Mouse (Mus musculus) embryonic facial prominence, embryonic 10.5 days (tissue): ENCODE measurements around the gene Focad. TPM values are rescaled to one million over a fixed set of nuclear protein-coding genes. Genes with fewer than 3 reads are reported as not detected.

Experiments
- DNase-seq: peaks from one replicate; pipeline ENCODE4 v3.0.0-alpha.2; 2017; ENCODE audit warnings: low spot score
- H3K27ac ChIP-seq: fragments of 300-500 bp; sonication (generic); replicated peaks from 2 replicates; pipeline ENCODE4 v1.5.1; 2016; ENCODE audit warnings: mild to moderate bottlenecking
- H3K27me3 ChIP-seq: fragments of 300-500 bp; sonication (generic); replicated peaks from 2 replicates; pipeline ENCODE4 v1.6.1; 2016; ENCODE audit warnings: low read depth, mild to moderate bottlenecking; ENCODE audit not compliant: poor library complexity, severe bottlenecking
- H3K36me3 ChIP-seq: fragments of 300-500 bp; sonication (generic); replicated peaks from 2 replicates; pipeline ENCODE4 v1.6.1; 2016; ENCODE audit warnings: mild to moderate bottlenecking, moderate library complexity
- H3K4me1 ChIP-seq: fragments of 300-500 bp; sonication (generic); 2 replicates; pipeline ENCODE4 v1.6.1; 2016
- H3K4me3 ChIP-seq: fragments of 300-500 bp; sonication (generic); 2 replicates; pipeline ENCODE4 v1.5.1; 2016; ENCODE audit warnings: mild to moderate bottlenecking, moderate library complexity
- H3K9me3 ChIP-seq: fragments of 300-500 bp; sonication (generic); 2 replicates; pipeline ENCODE4 v1.6.1; 2016; ENCODE audit warnings: mild to moderate bottlenecking
- WGBS: fragments of 180-500 bp; shearing (Covaris S2); methylation state at CpG from one replicate; pipeline ENCODE4 v1.1.7; 2016; 5-methylcytosine and 5-hydroxymethylcytosine counted together
- polyA plus RNA-seq: library from polyadenylated mRNA; unstranded; fragments of >200 nt; fragmentation: Nextera tagmentation; extraction: Ambion mirVana; gene quantifications from 2 replicates; pipeline ENCODE4 v1.2.1, GENCODE M21; 2016

Focad gene
- polyA plus RNA-seq, 1 experiment from 2014 or later: 15.0 TPM

DNA sequence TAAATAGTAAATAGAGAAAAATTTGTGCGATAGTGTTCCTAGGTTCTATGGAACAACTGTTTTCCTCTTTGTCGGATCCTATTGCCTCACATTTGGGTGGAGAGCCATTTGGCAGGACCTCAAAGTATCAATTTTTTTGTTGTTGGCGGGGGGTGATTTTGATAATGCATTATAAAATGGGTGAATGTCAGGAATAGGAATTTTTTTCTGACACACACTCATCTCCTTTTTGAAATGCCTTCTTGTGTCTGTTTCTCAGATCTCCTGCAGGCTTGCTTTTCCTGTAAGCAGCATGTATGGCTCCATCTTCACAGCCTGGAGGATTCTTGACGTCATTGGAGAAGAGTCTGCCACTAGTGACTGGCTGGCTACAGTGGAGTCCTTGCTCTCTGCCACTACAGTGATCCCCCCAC lies 102.1 kb downstream of the Focad start:
- H3K27me3 ChIP-seq: no peaks in the 10 kb centered on the region
- H3K27ac ChIP-seq: no peak overlapping the region
- WGBS: 87% methylated on average over 4 of the region's 4 CpGs
- DNase-seq: no peak
- no peaks in the 10 kb centered on the region for H3K36me3 ChIP-seq
- H3K4me1 ChIP-seq: no peaks in the 10 kb centered on the region
- H3K9me3 ChIP-seq: no peaks in the 10 kb centered on the region
- H3K4me3 ChIP-seq: no peak overlapping the region

DNA sequence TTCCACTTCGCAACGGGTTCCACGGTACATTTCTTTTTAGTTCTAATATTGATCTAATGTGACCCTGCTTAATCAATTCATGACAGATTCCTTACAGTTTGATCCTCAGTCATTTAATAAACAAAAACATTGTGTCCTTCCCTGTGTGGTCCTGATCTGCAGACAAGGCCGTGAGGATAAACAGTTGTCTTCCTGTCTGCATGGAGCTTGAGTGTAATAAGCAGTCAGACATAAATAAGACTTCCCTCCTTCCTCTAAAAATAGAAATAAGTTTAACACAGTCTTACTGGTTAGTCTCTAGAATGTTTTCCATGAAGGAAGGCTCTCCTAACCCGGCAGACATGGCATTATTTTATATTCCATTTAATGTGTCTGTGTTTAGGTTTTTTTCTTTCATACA lies 102.8 kb downstream of the Focad start:
- Histone ChIP-seq H3K4me1 (no peaks in the 10 kb centered on the region), H3K27ac (no peak overlapping the region), H3K4me3 (no peak overlapping the region), H3K9me3 (no peaks in the 10 kb centered on the region), H3K27me3 (no peaks in the 10 kb centered on the region), H3K36me3 (no peaks in the 10 kb centered on the region)
- WGBS: 82% methylated on average over 5 of the region's 5 CpGs
- DNase-seq: no peak

- no peak overlapping the region for H3K4me3 ChIP-seq
- H3K27ac ChIP-seq: no peak overlapping the region
- WGBS: 91% methylated on average over 1 of the region's 1 CpGs
- DNase-seq: no peak
- H3K9me3 ChIP-seq: no peaks in the 10 kb centered on the region
- H3K36me3 ChIP-seq: no peaks in the 10 kb centered on the region
- H3K27me3 ChIP-seq: no peaks in the 10 kb centered on the region
- H3K4me1 ChIP-seq: no peaks in the 10 kb centered on the region
Measured at GRCm38 (mm10) chr4:88199186-88199585, 104.8 kb downstream of the Focad start.

- Histone ChIP-seq H3K4me1 (no peaks in the 10 kb centered on the region), H3K4me3 (no peak overlapping the region), H3K27ac (no peak overlapping the region), H3K36me3 (no peaks in the 10 kb centered on the region), H3K27me3 (no peaks in the 10 kb centered on the region), H3K9me3 (no peaks in the 10 kb centered on the region)
- no peak for DNase-seq
- WGBS: 97% methylated on average over 4 of the region's 4 CpGs
Measured at GRCm38 (mm10) chr4:88201047-88201446, 106.6 kb downstream of the Focad start.

DNA sequence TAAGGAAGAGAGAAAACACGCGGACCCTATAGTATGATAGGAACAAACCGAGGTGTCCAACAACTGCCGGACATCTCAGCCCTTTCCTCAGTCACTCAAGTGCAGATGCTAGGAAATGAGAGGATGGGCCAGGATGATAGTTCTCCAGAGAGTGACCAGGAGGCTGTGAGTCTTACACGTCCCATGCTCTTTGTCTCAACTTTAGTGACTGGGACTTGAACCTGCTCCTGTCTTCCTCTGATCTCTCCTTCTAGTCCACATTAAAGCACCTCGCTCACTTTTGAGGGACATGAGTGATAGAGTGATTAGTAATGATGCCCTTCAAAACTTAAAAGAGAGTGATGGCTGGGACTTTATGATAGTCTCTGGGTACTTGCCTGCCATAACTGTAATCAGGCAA lies 114.2 kb downstream of the Focad start:
- no peaks in the 10 kb centered on the region for H3K27me3 ChIP-seq
- H3K4me1 ChIP-seq: no peaks in the 10 kb centered on the region
- H3K9me3 ChIP-seq: no peaks in the 10 kb centered on the region
- H3K4me3 ChIP-seq: no peak overlapping the region
- DNase-seq: no peak
- no peak overlapping the region for H3K27ac ChIP-seq
- 91% methylated on average over 6 of the region's 6 CpGs for WGBS
- H3K36me3 ChIP-seq: no peaks in the 10 kb centered on the region

DNA sequence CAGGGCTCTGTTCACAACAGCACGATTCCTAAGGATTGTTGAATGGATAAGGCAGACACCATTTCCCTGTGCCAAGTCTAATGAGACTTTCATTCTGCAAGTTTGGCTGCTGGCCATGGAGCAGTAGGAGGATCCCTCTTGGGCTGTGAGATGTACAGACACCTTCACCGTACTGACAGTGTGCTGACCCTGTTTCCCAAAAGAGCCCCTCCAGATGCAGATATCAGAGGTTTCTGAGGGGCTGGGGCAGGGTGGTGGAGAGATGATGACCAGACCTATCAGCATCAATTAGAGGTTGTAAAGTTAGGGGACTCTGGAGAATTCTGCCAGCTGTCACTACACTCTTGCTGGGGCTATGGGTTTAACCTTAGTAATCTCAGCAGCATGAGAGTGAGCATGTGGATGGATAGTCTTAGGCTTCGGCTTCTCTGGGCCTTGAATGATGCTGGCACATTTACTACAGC lies 115.0 kb downstream of the Focad start:
- no peak for DNase-seq
- WGBS: 84% methylated on average over 3 of the region's 3 CpGs
- Histone ChIP-seq H3K27me3 (no peaks in the 10 kb centered on the region), H3K9me3 (no peaks in the 10 kb centered on the region), H3K27ac (no peak overlapping the region), H3K4me1 (no peaks in the 10 kb centered on the region), H3K36me3 (no peaks in the 10 kb centered on the region), H3K4me3 (no peak overlapping the region)

DNA sequence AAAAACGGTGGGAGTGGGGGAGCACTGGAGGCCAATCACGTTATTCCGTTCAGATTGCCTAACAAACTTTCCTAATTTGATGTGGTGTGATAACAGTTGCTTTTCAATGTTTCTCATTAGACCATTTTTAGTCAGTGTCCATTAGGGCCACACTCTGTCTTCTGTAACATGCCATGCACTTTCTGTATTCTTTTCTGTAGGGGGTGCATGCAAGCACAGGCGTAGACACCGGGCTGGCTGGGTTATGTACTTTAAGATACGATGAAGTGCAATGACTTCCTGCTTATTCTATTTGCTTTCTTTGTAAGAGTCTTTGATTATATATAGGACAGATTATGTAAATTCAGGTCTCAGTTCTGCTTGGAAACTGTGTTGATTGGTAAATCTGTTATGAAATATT lies 116.2 kb downstream of the Focad start:
- no peak for DNase-seq
- Histone ChIP-seq H3K27ac (no peak overlapping the region), H3K4me1 (no peaks in the 10 kb centered on the region), H3K4me3 (no peak overlapping the region), H3K27me3 (no peaks in the 10 kb centered on the region), H3K36me3 (no peaks in the 10 kb centered on the region), H3K9me3 (no peaks in the 10 kb centered on the region)
- WGBS: 88% methylated on average over 6 of the region's 6 CpGs

DNA sequence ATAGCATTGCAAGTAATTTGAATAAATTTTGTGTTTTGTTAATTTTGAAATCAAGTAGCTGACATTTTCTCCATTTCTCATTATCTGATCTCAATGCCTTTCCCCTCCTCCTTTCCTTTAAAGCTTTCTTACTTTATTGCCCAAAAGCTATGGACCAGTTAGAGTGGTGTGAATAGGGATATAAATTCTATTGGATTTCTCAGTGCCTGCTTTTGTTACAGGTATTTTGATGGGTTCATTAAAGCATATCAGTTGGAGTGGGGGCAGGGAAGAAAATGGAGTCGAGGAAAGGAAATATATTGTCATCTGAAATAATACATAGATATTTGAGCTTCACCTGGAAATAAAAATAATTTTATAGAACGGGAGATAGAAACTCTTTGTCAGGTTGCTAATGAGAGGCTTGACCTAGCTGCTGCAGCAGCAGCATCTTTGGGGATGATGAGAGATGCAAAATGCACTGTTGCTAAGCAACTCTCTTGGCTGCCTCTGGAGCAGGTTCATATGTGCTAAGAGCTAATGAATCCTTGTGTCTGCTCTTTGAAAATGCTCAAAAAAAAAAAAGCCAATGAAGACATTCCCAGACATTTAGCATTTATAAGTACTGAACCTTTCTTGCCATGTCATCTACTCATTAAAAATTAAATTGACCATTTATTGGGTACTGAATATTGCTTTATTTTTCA lies 116.9 kb downstream of the Focad start:
- H3K4me3 ChIP-seq: no peak overlapping the region
- no peaks in the 10 kb centered on the region for H3K4me1 ChIP-seq
- no peaks in the 10 kb centered on the region for H3K27me3 ChIP-seq
- DNase-seq: no peak
- H3K27ac ChIP-seq: no peak overlapping the region
- no peaks in the 10 kb centered on the region for H3K36me3 ChIP-seq
- 85% methylated on average over 2 of the region's 2 CpGs for WGBS
- no peaks in the 10 kb centered on the region for H3K9me3 ChIP-seq

- Histone ChIP-seq H3K27ac (no peak overlapping the region), H3K4me3 (no peak overlapping the region), H3K36me3 (no peaks in the 10 kb centered on the region), H3K4me1 (no peaks in the 10 kb centered on the region), H3K9me3 (no peaks in the 10 kb centered on the region), H3K27me3 (no peaks in the 10 kb centered on the region)
- no peak for DNase-seq
- 95% methylated on average over 3 of the region's 3 CpGs for WGBS
Measured at GRCm38 (mm10) chr4:88213895-88214294, 119.5 kb downstream of the Focad start.

DNA sequence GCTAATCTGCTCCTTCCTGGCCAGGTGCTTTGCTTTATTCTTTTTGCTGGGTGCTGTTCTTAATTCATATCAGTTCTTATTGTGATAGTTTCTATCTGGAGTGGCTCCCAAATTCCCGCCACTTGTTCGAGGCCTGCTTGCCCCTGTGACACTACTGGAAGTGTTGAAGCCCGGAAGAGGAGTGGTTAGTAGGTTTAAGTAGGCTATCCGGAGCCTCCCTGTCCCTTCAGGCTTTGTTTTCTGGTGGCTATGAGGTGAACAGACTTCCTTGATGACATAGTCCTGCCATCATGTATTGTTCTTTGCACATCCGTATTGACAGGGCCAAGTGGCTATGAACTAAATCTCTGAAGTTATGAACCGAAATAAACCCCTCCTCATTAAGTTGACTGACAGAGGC lies 123.9 kb downstream of the Focad start:
- Histone ChIP-seq H3K4me1 (no peaks in the 10 kb centered on the region), H3K9me3 (no peaks in the 10 kb centered on the region), H3K36me3 (no peaks in the 10 kb centered on the region), H3K4me3 (no peak overlapping the region), H3K27ac (no peak overlapping the region), H3K27me3 (no peaks in the 10 kb centered on the region)
- 72% methylated on average over 6 of the region's 6 CpGs for WGBS
- DNase-seq: no peak

DNA sequence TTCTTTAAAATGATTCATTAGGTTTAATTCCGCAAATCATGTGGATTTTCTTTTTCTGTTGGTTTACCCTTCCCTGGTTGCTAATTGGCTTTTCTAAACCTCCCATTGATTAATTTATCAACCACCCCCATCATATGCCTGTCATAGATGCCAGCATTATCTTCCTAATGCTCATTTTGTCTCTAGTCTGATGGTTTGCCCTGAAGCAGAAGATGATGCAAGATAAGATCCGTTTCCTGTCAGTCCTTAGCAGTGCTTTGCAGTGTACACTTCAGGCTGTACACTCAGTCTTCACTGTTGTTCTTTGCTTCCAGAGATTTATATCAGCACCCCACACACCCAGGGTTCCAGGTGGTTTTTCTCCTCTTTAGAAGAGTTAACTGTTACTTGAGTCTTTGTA lies 124.4 kb downstream of the Focad start:
- Histone ChIP-seq H3K9me3 (no peaks in the 10 kb centered on the region), H3K36me3 (no peaks in the 10 kb centered on the region), H3K27ac (no peak overlapping the region), H3K4me3 (no peak overlapping the region), H3K27me3 (no peaks in the 10 kb centered on the region), H3K4me1 (no peaks in the 10 kb centered on the region)
- no peak for DNase-seq
- WGBS: 74% methylated on average over 2 of the region's 2 CpGs

- 71% methylated on average over 3 of the region's 3 CpGs for WGBS
- DNase-seq: no peak
- no peak overlapping the region for H3K27ac ChIP-seq
- no peaks in the 10 kb centered on the region for H3K36me3 ChIP-seq
- no peaks in the 10 kb centered on the region for H3K27me3 ChIP-seq
- H3K4me1 ChIP-seq: peaks cover 11% of the 10 kb centered on the region
- no peaks in the 10 kb centered on the region for H3K9me3 ChIP-seq
- H3K4me3 ChIP-seq: no peak overlapping the region
Measured at GRCm38 (mm10) chr4:88231375-88231774, 136.9 kb downstream of the Focad start.

- H3K27me3 ChIP-seq: no peaks in the 10 kb centered on the region
- H3K9me3 ChIP-seq: no peaks in the 10 kb centered on the region
- H3K27ac ChIP-seq: no peak overlapping the region
- H3K4me3 ChIP-seq: no peak overlapping the region
- no peak for DNase-seq
- H3K36me3 ChIP-seq: no peaks in the 10 kb centered on the region
- WGBS: 55% methylated on average over 6 of the region's 6 CpGs
- H3K4me1 ChIP-seq: peaks cover 43% of the 10 kb centered on the region
Measured at GRCm38 (mm10) chr4:88235941-88236340, 141.5 kb downstream of the Focad start.
